Mouse (Mus musculus) adrenal gland (tissue): ENCODE results near the gene Sfxn3.

Experiments used
- intact Hi-C: fragments of 180-260 bp; cut with DNase I; formaldehyde crosslinking; loops from one replicate; pipeline ENCODE4 v1.15.1; 2025
- long read RNA-seq, 2 experiments: library from polyadenylated mRNA; unstranded; transcript quantifications; one replicate each; pipeline ENCODE4 v2.0.0; 2020; ENCODE audit warnings: borderline replicate concordance in 1 of 2; ENCODE audit not compliant: insufficient replicate concordance in 1 of 2

Sfxn3 gene
- long read RNA-seq, experiment 1, transcript Sfxn3-201 (11 exons, 2,867 nt): major isoform, 13 of 19 reads
- long read RNA-seq, experiment 1, partial matches to known transcripts: 1 of 19 reads
- long read RNA-seq, experiment 1, other reads (novel, unspliced or antisense): 5 of 19 reads
- long read RNA-seq, experiment 2, transcript Sfxn3-201 (11 exons, 2,867 nt): major isoform, 14 of 19 reads
- long read RNA-seq, experiment 2, partial matches to known transcripts: 2 of 19 reads
- long read RNA-seq, experiment 2, other reads (novel, unspliced or antisense): 3 of 19 reads

DNA sequence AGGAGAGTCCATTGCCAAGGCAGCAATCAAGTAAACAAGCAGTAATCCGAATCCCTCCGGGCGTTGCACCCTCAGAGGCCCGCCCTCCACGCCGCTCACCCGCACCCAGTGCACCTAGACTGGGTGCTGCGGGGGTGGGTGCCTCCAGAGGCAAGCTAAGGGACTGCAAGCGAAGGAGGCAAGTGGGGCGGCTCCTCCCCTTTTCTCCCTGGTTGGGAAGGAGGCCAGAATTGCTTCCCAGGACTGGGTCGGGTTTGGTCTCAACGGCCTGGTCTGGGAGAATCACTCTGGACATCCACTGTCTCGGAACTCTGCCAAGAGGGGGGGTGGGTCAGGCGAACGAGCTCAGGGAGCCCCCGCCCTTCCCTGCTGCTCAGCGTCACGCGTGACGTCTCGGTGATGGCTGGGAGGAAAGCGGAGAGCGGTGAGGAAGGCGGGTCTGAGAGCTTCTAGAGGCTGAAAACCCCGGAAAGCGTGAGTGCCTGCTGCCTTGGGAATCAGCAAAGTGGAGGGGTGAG, at the start of gene Sfxn3:
Gene Sfxn3, plus strand, starts transcription at position 87 of the 518 bp plus-strand sequence.
- intact Hi-C loops: no loop called here

DNA sequence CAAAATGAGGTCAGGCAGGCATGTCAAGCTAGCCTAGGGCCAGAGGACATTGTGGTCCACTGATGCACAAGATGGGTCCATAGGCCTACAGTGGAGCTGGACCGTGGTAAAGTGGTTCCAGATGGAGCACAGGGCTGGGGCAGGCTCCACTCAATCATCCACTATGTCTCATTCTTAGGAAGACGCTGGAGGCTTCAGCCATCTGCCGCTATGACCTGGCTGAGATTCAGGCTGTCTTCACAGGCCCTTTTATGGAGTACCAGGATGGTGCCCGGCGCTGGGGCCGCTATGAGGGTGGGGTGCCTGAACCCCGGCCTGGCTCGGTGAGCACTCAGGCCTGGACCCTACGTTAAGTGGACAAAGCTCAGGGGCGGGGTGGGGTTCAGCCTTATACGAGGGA, 49.5 kb upstream of the Sfxn3 start:
- intact Hi-C loops: no loop called here

DNA sequence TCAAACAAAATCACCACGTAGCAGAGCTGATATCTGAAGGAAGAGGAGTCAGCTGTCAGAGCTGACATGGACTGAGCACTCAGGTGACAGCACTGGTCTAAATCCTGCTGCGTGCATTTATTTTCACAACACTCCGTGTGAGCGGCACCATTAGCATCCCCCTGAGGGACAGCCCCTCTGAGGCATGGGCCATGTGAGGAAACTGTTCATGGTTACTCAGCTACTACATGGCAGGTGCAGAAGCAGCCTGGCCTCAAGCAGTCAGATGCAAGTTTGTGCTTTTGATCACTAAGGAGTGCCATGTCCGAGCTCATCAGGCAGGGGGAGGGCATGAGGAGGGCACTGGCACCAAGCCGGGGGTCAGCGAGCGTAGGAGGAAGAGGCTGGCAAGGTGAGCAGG, 47.7 kb upstream of the Sfxn3 start:
- intact Hi-C loops: loop anchor here (5.0 kb wide), 1 partner anchor 43 kb away; no protein-coding TSS in a partner anchor

DNA sequence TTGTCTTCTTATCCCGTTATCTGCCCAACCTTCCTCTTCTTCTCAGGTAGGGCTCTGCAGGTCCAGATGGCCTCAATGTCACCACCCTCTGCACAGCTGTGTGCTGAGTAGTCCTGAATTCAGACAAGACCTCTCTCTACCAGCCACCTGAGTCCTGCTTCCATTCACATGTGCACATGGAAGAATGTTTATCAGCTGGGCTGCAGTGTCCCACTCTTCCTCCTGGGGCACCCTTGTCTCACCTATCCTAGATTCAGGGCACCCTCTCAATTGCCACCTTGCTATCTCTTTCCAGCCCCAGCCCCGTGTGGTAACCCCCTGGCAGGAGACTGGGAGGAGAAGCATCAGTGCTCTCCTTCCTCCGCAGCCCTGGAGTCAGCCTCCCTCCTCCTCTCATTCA, 45.0 kb upstream of the Sfxn3 start:
- intact Hi-C loops: loop anchor here (5.0 kb wide), 1 partner anchor 40 kb away; no protein-coding TSS in a partner anchor

DNA sequence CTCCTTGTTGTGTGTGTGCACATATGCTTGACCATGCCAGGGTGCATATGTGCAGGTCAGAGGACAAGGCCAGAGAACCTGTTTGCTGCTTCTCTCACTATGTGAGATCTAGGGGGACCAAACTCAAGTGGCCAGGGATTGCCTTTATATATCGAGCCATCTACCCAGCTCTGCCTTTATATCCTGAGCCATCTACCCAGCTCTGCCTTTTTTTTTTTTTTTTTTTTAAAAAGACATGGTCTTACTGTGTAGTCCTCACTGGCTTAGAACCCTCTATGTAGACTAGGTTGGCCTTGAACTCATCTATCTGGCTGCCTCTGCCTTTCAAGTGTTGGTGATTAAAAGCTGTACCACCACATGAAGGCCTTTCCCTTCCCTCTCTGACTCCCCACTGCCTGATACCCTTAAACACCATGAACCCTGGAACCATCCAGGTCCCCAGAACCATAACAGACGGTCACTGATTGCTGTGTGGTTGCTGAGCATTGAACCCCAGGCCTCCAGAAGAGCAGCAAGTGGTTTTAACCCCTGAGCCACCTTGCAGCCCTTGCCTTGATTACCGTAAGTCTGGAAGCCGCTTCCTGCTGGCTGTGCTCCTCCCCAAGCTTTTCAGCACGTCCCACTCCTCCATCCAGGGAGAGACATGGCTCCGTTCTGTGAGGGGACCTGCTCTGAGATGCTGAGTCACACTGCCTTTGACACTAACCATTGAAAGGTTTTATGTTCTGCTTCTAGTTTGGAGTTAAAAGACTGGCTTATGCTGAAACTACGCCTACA, 43.4 kb upstream of the Sfxn3 start:
- intact Hi-C loops: loop anchor here (5.0 kb wide), 1 partner anchor 38 kb away; no protein-coding TSS in a partner anchor

DNA sequence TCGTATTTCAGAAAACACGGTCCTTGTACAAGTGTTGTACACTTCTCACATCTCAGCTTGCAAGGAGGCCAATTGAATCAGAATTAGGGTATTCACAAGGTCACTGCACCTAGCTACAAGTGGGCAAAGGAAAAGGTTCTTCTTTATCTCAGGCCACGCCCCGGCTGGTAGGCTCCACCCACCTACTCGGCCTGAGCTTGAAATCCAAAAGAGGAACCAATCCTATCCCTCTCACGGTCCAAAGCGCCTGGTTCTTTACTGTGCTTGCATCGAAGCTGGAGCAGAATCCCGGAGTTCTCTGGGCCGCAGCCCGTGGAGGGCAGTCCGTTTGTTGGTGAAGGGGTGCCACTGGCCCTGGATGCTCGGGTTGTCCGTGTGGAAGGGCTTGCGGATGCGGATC, 41.9 kb upstream of the Sfxn3 start, which contains the start of gene Twnk:
Gene Twnk, plus strand, starts transcription at position 220 of the 400 bp plus-strand sequence.
- intact Hi-C loops: no loop called here

DNA sequence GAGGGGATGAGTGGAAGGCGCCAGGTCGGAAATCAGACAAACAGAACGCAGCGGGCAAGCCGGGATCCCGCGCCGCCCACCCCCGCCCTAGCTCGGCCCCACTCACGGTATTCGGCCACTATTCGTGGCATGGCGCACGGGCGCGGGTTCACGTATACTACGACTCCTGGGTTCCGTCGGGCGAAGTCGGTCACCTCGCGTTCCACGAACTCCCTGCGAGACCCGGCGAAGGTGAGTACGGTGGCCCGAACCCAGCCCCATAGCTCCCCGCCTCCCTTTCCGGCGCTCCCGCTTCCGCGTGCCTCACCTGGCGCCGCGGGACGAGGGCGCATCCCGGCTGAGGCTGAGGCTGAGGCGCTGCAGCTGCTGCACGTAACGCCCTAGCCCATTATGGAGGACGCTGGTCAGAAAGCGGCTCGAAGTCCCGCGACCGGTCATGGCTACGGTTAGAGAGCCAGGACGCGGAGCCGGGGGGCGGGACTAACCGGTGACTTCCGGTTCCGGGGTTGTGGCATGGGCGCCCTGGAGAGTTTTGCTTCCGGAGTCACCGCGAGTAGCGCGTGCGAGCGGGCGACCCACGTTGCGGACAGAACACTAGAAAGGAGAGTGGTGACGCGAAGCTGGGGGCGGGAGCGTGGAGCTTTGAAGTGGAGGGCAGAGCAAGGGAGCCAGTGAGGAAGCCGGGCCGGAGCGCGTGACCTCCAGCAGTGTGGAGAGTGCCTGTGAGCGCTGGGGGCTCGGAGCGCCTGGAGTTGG, 41.2 kb upstream of the Sfxn3 start, which contains the start of gene Mrpl43:
Gene Mrpl43, minus strand, starts transcription at position 486 of the 756 bp plus-strand sequence.
- intact Hi-C loops: no loop called here

DNA sequence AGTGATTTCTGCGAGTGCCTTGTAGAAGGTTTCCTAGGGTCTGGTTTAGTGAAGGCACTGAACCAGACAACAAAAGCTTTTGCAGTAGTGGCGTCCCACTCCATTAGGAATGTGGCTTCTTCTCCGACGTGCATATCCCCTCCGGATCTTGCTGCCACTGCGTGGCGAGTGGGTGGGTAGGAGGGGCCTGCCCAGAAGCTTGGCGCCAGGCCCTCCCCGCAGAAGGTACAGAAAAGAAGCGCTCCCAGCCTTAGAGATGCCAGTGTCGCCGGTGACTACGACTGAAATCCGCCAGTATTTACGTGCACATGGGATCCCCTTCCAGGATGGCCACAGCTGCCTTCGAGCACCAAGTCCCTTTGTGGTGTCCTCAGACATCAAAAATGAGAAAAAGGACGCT, 40.3 kb upstream of the Sfxn3 start:
- intact Hi-C loops: no loop called here

DNA sequence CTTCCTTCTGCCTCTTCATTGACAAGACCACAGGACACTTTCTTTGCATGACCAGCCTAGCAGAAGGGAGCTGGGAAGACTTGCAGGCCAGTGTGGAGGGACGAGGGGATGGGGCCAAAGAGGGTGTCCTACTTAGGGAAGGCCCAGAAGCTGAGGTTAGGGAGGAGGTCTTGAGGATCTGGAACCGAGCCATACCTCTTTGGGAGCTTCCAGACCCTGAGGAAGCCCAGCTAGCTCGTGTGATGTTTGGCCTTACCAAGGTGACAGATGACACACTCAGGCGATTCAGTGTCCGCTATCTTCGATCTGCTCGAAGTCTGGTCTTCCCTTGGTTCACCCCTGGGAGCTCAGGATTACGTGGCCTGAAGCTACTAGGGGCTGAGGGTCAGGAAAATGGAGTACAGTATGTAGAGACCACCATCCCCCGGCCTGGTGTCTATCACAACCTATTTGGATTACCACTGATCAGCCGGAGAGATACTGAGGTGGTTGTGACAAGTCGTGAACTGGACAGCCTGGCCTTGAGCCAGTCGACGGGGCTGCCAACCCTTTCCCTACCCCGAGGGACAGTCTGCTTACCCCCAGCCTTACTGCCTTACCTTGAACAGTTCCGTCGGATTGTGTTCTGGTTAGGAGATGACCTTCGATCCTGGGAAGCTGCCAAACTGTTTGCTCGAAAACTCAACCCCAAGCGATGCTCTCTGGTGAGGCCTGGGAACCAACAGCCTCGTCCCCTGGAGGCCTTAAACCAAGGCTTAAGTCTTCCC, 39.7 kb upstream of the Sfxn3 start:
- intact Hi-C loops: no loop called here

DNA sequence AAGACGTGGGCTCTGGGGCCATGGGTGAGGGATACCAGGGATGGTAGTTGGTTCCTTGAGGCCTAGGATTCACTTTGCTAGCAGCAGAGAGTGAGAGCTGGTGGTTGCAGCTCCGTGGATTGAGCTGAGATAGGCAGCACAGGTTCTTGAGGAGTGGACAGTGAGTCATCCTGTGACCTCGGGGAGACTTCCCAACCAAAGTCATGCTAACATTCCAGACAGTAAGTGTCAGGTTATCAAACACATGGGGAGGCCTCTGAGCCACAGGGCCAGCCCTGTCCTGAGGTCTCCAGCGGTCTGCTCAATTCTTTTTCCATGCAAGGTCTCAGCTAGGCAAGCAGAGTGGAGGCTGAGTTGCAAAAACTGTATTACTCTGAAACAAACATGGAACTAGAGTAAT, 36.7 kb upstream of the Sfxn3 start:
- intact Hi-C loops: no loop called here

DNA sequence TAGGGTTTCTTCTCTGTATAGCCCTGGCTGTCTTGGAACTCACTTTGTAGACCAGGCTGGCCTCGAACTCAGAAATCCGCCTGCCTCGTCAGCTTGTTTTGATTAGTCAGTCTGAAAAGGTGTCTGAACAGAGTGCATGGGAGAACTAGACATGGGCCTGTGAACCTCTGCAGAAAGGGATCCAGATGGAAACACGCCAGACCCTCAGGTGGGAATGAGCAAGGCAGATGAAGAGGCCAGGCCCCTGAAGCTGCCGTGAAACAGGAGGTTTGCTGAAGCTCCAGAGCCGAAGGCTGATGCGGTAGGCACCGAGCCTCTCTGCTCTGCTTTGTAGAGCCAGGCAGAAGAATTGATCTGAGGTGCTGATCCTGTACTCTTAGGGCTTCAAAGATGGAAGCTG, 35.1 kb upstream of the Sfxn3 start:
- intact Hi-C loops: loop anchor here (2.0 kb wide), 1 partner anchor 19 kb away; no protein-coding TSS in a partner anchor

DNA sequence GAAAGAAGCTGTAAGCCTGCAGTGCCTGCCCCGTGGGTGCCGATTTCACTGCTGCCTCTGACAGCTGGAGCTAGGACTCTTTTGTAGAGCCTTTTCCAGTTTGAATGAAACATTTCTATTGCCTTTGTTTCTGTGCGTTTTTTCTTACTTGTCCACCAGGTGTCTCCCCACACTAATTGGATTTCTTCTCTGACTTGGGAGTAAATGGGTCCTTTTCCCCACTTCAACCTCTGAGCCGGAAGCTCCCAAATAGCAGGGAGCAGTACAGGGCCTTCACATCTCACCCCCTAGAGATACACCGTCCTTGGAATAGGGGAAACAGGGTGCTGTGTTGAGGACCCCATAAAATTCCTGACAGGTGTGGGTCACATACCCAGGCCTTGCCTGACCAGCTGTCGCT, 34.7 kb upstream of the Sfxn3 start:
- intact Hi-C loops: loop anchor here (2.0 kb wide), 1 partner anchor 18 kb away; no protein-coding TSS in a partner anchor

DNA sequence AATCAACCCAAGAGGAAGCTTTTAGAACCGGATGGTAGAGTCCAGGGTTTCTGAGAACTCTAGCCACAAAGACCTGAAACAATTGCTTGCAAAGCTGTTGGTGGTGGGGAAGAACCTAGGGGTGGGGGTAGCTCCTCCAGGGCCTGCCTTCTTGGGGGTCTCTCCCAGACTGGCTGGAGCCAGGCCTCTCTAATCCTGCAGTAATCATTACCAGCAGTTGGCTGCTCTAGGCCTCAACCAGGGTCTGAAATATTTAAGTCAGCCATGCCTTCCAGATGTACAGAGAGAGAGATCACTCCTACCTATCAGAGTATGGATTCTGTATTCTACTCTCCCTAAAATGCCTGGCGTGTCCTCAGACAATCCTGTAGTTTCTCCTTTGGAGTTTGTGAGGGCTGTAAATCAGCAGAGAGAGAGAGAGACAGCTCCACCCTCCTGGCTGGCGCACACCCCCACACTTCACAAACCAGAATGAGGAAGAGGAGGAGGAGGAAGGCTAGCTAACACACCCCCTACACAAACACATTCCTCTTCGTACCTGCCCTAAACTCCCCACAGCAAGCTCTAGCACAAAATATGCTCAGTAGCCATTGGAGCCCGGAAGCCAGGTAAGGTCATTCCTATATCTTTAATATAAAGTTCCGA, 33.6 kb upstream of the Sfxn3 start:
- intact Hi-C loops: loop anchor here (2.0 kb wide), 1 partner anchor 17 kb away; no protein-coding TSS in a partner anchor

DNA sequence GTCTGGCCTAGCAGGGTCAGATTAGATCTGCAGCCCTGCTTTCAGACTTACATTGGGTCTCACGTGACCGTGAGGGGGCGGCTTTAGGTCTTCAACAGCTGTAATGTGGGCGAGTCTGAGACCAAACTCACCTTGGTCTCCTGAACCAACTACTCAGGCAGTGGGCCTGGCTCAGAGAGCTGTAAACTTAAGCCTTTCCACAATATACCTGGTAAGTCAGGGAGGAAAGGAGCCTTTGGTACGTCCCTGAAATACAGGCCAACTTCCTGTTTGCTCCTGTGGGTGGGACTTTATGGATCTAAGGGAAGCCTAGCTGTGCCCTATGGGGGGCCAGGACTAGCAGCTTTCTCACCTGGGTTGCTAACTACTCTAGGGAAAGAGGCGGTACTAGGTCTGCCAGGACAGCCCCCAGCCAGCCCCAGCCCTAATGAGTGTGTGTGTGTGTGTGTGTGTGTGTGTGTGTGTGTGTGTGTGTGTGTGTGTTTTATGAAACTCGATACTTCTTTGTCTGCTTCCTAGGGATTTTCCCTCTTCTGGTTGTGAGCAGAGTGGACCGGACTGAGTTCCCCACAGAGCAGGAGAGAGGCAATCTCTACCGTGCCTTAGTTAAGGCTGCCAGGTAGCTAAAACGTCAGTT, 32.9 kb upstream of the Sfxn3 start, which contains the start of gene Lzts2:
Gene Lzts2, plus strand, starts transcription at position 80 of the 637 bp plus-strand sequence.
- intact Hi-C loops: no loop called here

DNA sequence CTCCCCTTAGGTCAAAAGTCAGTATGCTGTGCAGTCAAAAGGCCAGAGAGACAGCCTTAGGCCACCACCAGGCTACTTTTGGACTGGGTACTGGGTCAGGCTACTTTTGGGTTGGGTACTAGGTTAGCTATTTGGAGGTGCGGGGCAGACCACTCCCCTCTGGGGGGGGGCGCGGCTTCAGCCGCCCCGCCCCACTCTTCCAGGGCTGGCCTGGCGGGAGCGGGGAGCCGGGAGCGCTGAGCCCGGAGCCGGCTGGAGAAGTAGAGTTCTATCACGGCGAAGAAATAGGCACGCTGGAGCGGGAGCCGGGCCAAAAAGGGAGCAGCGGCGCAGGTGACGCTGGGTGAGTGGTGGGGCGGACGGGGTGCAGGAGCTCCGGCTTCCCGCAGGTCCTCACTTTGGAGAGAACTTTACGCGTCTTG, 32.3 kb upstream of the Sfxn3 start:
- intact Hi-C loops: no loop called here

DNA sequence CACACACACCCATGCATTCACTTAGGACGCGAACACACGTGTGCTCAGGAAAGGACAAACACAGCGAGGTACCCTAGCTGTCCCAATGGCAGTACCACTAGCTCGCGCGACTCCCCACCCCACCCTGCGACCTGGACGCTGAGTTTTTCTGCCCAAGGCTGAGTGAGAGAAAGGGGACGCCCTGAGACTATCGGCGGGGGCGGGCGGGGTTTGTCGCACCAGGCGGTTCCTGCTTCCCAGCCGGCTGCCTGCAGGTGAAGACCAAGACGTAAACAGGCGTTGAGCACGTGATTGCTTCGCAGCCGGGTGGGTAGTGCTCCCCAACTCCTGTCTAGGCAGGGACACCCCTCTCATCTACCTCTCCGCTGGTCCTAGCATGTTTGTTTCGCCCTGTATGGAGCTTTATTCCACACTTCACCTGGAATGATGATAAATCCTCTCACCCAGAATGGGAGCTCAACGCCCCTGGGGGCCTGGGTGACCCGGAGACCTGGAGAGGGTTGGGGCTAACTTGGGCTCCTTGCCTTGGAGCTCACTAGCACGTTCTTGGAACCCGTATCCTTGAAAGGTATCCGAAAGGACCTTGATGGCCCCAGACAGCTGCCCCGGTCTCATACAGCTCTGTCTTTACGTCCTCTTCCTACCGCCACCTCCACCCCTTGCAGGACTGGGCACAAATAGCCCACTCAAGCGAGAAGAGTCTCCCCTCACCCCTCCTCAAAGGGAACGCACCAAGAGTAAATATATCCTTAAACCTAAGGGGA, 31.6 kb upstream of the Sfxn3 start:
- intact Hi-C loops: no loop called here

DNA sequence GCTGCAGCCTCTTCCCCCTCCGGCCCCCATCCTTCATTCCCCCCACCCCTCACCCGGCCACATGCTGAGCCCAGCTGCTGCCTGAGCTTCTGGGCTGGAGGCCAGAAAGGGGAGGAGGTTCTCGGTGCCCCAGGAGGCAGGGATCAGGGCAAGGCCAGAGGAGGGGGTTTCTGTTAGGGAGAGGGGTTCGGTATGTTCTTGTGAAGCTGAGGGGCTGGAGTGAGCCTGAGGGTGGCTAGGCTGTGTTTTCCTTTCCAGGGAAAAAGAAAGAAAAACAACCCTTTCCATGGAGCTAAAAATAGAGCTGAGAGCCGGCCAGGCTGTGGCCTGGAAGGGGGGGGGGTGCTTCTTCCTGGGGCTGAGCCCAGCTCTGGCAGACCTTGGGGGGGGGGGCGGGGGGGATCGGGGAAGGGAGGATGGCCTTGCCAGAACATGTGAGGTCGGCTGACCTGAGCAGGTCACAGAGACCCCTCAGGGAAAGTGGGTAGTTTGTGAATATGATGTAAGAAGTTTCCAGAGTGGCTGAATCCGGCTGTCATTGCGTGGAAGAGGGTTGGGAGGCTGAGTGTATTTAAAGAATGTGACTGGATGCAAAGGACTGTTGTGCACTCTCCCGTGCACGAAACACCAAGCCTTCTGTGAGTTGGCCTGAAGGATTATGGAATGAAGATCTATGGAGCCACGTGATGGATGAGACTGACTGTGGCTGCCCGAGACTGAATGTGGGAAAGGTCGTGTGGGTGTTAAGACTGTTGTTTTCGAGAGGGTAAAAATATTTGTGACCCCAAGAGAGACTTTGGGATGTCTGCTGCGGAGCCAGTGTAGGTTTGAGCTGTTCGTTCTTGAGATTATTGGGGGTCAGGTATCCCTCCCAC, 30.7 kb upstream of the Sfxn3 start:
- intact Hi-C loops: no loop called here
